Mouse (Mus musculus): Measurements from ENCODE around the gene Ank3. TPM values are rescaled to one million over a fixed set of nuclear protein-coding genes. Genes with fewer than 3 reads are reported as not detected.
A peak's percentile ranks its signal among the peaks of the same experiment; 100 is the strongest.

Ank3 gene
- polyA plus RNA-seq, 1 experiment from 2014 or later, result 18.0 TPM

- Histone ChIP-seq H3K4me3 (no peak overlapping the region), H3K9ac (no peak overlapping the region), H3K27me3 (no peaks in the 10 kb centered on the region), H3K4me2 (no peak overlapping the region), H3K4me1 (peaks cover 13% of the 10 kb centered on the region), H3K9me3 (no peaks in the 10 kb centered on the region), H3K36me3 (no peaks in the 10 kb centered on the region), H3K27ac (no peak overlapping the region)
- no peak for ATAC-seq (ENCODE audit: borderline replicate concordance, extremely low read depth, low FRiP score, low TSS enrichment)
- WGBS, result 65% methylated on average over 7 of the region's 7 CpGs
These were observed 521.2 kb downstream of the Ank3 start for GRCm38 (mm10) chr10:69919746-69920145.

GRCm38 (mm10) chr10:69922076-69922475 lies 523.5 kb downstream of the Ank3 start:
- Histone ChIP-seq H3K27me3 (no peaks in the 10 kb centered on the region), H3K4me1 (peaks cover 34% of the 10 kb centered on the region), H3K4me2 (no peak overlapping the region), H3K4me3 (no peak overlapping the region), H3K27ac (no peak overlapping the region), H3K9ac (no peak overlapping the region), H3K36me3 (no peaks in the 10 kb centered on the region), H3K9me3 (no peaks in the 10 kb centered on the region)
- ATAC-seq (ENCODE audit: borderline replicate concordance, extremely low read depth, low FRiP score, low TSS enrichment), result no peak
- WGBS, result 78% methylated on average over 5 of the region's 5 CpGs

GRCm38 (mm10) chr10:69923801-69924200 lies 525.2 kb downstream of the Ank3 start:
- H3K4me2 ChIP-seq, result peak overlapping the region; percentile 69; the same call in 1 of the 2 replicates
- H3K4me3 ChIP-seq, result 0 out of 2 replicates have a peak overlapping the region, but pooled peaks have one; percentile 34
- no peaks in the 10 kb centered on the region for H3K9me3 ChIP-seq
- ATAC-seq (ENCODE audit: borderline replicate concordance, extremely low read depth, low FRiP score, low TSS enrichment), result no peak
- no peaks in the 10 kb centered on the region for H3K27me3 ChIP-seq
- WGBS, result 14% methylated on average over 8 of the region's 8 CpGs
- H3K36me3 ChIP-seq, result no peaks in the 10 kb centered on the region
- peaks cover 43% of the 10 kb centered on the region for H3K4me1 ChIP-seq
- no peak overlapping the region for H3K27ac ChIP-seq
- H3K9ac ChIP-seq, result no peak overlapping the region

- Histone ChIP-seq H3K9ac (no peak overlapping the region), H3K9me3 (no peaks in the 10 kb centered on the region), H3K4me2 (peak overlapping the region; percentile 69), H3K4me1 (peaks cover 43% of the 10 kb centered on the region), H3K27ac (peak overlapping the region; percentile 95; the same call in 1 of the 2 replicates), H3K36me3 (no peaks in the 10 kb centered on the region), H3K4me3 (peak overlapping the region; percentile 34), H3K27me3 (no peaks in the 10 kb centered on the region)
- ATAC-seq (ENCODE audit: borderline replicate concordance, extremely low read depth, low FRiP score, low TSS enrichment), result peak; percentile 47; the same call in 1 of the 2 replicates
- 5% methylated on average over 11 of the region's 11 CpGs for WGBS
These were observed 525.7 kb downstream of the Ank3 start for GRCm38 (mm10) chr10:69924321-69924720.

GRCm38 (mm10) chr10:69924845-69925244 lies 526.3 kb downstream of the Ank3 start:
- ATAC-seq (ENCODE audit: borderline replicate concordance, extremely low read depth, low FRiP score, low TSS enrichment), result 0 out of 2 replicates have a peak, but pooled peaks have one; percentile 39
- 3% methylated on average over 14 of the region's 14 CpGs for WGBS
- no peaks in the 10 kb centered on the region for H3K9me3 ChIP-seq
- H3K4me3 ChIP-seq, result peak overlapping the region; percentile 34
- peak overlapping the region; percentile 95 for H3K27ac ChIP-seq
- H3K27me3 ChIP-seq, result no peaks in the 10 kb centered on the region
- H3K4me1 ChIP-seq, result peaks cover 43% of the 10 kb centered on the region
- peak overlapping the region; percentile 69 for H3K4me2 ChIP-seq
- H3K36me3 ChIP-seq, result no peaks in the 10 kb centered on the region
- H3K9ac ChIP-seq, result peak overlapping the region; percentile 22; the same call in 1 of the 2 replicates

GRCm38 (mm10) chr10:69925285-69926157 lies 526.9 kb downstream of the Ank3 start:
- Histone ChIP-seq H3K4me2 (peak overlapping the region; percentile 69), H3K27ac (peak overlapping the region; percentile 95), H3K27me3 (no peaks in the 10 kb centered on the region), H3K4me3 (peak overlapping the region; percentile 34), H3K36me3 (no peaks in the 10 kb centered on the region), H3K9me3 (no peaks in the 10 kb centered on the region), H3K4me1 (peaks cover 46% of the 10 kb centered on the region), H3K9ac (peak overlapping the region; percentile 22)
- under 1% methylated on average over 19 of the region's 19 CpGs for WGBS
- ATAC-seq (ENCODE audit: borderline replicate concordance, extremely low read depth, low FRiP score, low TSS enrichment), result peak; percentile 62; the same call in 1 of the 2 replicates

GRCm38 (mm10) chr10:69926158-69926882 lies 527.7 kb downstream of the Ank3 start:
- under 1% methylated on average over 11 of the region's 11 CpGs for WGBS
- peak overlapping the region; percentile 34 for H3K4me3 ChIP-seq
- no peaks in the 10 kb centered on the region for H3K27me3 ChIP-seq
- peaks cover 49% of the 10 kb centered on the region for H3K4me1 ChIP-seq
- H3K9me3 ChIP-seq, result no peaks in the 10 kb centered on the region
- peak overlapping the region; percentile 25; the same call in 1 of the 2 replicates for H3K9ac ChIP-seq
- H3K36me3 ChIP-seq, result no peaks in the 10 kb centered on the region
- no peak for ATAC-seq (ENCODE audit: borderline replicate concordance, extremely low read depth, low FRiP score, low TSS enrichment)
- H3K27ac ChIP-seq, result peak overlapping the region; percentile 95
- H3K4me2 ChIP-seq, result peak overlapping the region; percentile 69

- Histone ChIP-seq H3K4me3 (peak overlapping the region; percentile 34), H3K9ac (peak overlapping the region; percentile 25; the same call in 1 of the 2 replicates), H3K27ac (peak overlapping the region; percentile 95), H3K4me1 (peaks cover 49% of the 10 kb centered on the region), H3K9me3 (no peaks in the 10 kb centered on the region), H3K36me3 (no peaks in the 10 kb centered on the region), H3K27me3 (no peaks in the 10 kb centered on the region), H3K4me2 (peak overlapping the region; percentile 69)
- 7% methylated on average over 9 of the region's 9 CpGs for WGBS
- no peak for ATAC-seq (ENCODE audit: borderline replicate concordance, extremely low read depth, low FRiP score, low TSS enrichment)
These were observed 528.4 kb downstream of the Ank3 start for GRCm38 (mm10) chr10:69927012-69927411.

- H3K9me3 ChIP-seq, result no peaks in the 10 kb centered on the region
- H3K4me3 ChIP-seq, result no peak overlapping the region
- WGBS, result 53% methylated on average over 7 of the region's 7 CpGs
- peaks cover 49% of the 10 kb centered on the region for H3K4me1 ChIP-seq
- no peaks in the 10 kb centered on the region for H3K27me3 ChIP-seq
- peak overlapping the region; percentile 69; the same call in 1 of the 2 replicates for H3K4me2 ChIP-seq
- ATAC-seq (ENCODE audit: borderline replicate concordance, extremely low read depth, low FRiP score, low TSS enrichment), result no peak
- H3K9ac ChIP-seq, result no peak overlapping the region
- no peaks in the 10 kb centered on the region for H3K36me3 ChIP-seq
- H3K27ac ChIP-seq, result peak overlapping the region; percentile 95
These were observed 529.8 kb downstream of the Ank3 start for GRCm38 (mm10) chr10:69928358-69928757.

GRCm38 (mm10) chr10:69930503-69930902 lies 531.9 kb downstream of the Ank3 start:
- H3K9ac ChIP-seq, result no peak overlapping the region
- H3K4me2 ChIP-seq, result no peak overlapping the region
- H3K27ac ChIP-seq, result peak overlapping the region; percentile 45; the same call in 1 of the 2 replicates
- WGBS, result 72% methylated on average over 8 of the region's 8 CpGs
- H3K4me1 ChIP-seq, result peaks cover 28% of the 10 kb centered on the region
- no peak for ATAC-seq (ENCODE audit: borderline replicate concordance, extremely low read depth, low FRiP score, low TSS enrichment)
- H3K9me3 ChIP-seq, result no peaks in the 10 kb centered on the region
- H3K27me3 ChIP-seq, result no peaks in the 10 kb centered on the region
- H3K4me3 ChIP-seq, result no peak overlapping the region
- H3K36me3 ChIP-seq, result no peaks in the 10 kb centered on the region

GRCm38 (mm10) chr10:69936443-69937067 lies 538.0 kb downstream of the Ank3 start:
- Histone ChIP-seq H3K4me1 (no peaks in the 10 kb centered on the region), H3K27me3 (no peaks in the 10 kb centered on the region), H3K9me3 (no peaks in the 10 kb centered on the region), H3K9ac (no peak overlapping the region), H3K27ac (no peak overlapping the region), H3K36me3 (no peaks in the 10 kb centered on the region), H3K4me3 (no peak overlapping the region), H3K4me2 (no peak overlapping the region)
- 85% methylated on average over 5 of the region's 5 CpGs for WGBS
- ATAC-seq (ENCODE audit: borderline replicate concordance, extremely low read depth, low FRiP score, low TSS enrichment), result no peak
